11 mouse cellular contexts compared by ENCODE assay signal in genomic region chr19:26511756-26512155, GRCm38 (mm10).
"Had no signal": no experiment of that assay in that cellular context is flagged by ENCODE, and none has a peak within 500 bp of the region (broad histone marks: within the 10 kb centered on the region; RNA-seq: fewer than 3 reads in every experiment).

No protein-coding gene starts in this region.

- H3K4me3 ChIP-seq: limb, embryonic 13.5 days; myocyte; neural tube, embryonic 15.5 days had no signal

- H3K9me3 ChIP-seq: limb, embryonic 13.5 days; neural tube, embryonic 15.5 days had no signal

- H3K27ac ChIP-seq: limb, embryonic 13.5 days; liver, embryonic 14.5 days; neural tube, embryonic 15.5 days had no signal

- H3K9ac ChIP-seq: limb, embryonic 13.5 days; liver, embryonic 14.5 days; neural tube, embryonic 15.5 days had no signal

- H3K27me3 ChIP-seq: limb, embryonic 13.5 days; neural tube, embryonic 15.5 days had no signal

- H3K36me3 ChIP-seq: limb, embryonic 13.5 days; neural tube, embryonic 15.5 days had no signal

- H3K4me2 ChIP-seq: limb, embryonic 13.5 days; neural tube, embryonic 15.5 days had no signal

- DNase-seq: kidney, adult 18-20 months; kidney, postnatal 10 days; kidney, postnatal 4 days; lung, adult 18-20 months; right cerebral cortex, adult 18-20 months; right cerebral cortex, postnatal 25 days; thymus, postnatal 36 days had no signal
